Mouse (Mus musculus): ENCODE results near the gene Fyb. TPM values are rescaled to one million over a fixed set of nuclear protein-coding genes. Genes with fewer than 3 reads are reported as not detected.

Fyb gene
- polyA plus RNA-seq, 1 experiment from 2014 or later = 3.3 TPM

DNA sequence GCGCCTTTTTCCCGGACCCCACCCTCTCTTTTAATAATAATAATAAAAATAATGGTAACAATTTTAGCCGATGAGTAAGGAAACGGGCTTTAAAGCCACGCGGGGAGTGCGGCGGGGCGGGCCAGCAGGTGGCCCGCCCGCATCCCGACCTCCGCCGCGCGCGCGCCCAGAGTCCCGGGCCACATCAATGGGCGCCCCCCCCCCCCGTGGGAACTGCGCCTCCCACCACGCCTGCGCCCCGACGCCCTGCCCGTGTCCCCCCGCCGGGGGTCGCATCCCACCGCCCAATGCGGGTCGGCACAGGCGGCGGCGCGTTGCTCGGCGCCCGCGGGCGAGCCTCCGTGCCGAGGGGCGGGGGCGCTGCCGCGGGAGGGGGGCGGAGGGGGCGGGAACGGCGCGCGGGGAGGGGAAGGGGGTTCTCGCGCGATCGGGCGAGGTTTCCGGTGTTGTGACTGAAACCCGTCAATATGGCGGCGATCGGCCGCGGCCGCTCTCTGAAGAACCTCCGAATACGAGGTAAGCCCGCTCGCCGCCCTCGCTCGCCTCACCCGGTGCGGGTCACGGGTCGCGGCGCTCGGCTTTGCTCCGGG lies 185.4 kb downstream of the Fyb start, which contains the start of gene Rictor:
Gene Rictor, plus strand, starts transcription at position 444 of the 590 bp plus-strand sequence.
- WGBS = under 1% methylated on average over 80 of the region's 82 CpGs

DNA sequence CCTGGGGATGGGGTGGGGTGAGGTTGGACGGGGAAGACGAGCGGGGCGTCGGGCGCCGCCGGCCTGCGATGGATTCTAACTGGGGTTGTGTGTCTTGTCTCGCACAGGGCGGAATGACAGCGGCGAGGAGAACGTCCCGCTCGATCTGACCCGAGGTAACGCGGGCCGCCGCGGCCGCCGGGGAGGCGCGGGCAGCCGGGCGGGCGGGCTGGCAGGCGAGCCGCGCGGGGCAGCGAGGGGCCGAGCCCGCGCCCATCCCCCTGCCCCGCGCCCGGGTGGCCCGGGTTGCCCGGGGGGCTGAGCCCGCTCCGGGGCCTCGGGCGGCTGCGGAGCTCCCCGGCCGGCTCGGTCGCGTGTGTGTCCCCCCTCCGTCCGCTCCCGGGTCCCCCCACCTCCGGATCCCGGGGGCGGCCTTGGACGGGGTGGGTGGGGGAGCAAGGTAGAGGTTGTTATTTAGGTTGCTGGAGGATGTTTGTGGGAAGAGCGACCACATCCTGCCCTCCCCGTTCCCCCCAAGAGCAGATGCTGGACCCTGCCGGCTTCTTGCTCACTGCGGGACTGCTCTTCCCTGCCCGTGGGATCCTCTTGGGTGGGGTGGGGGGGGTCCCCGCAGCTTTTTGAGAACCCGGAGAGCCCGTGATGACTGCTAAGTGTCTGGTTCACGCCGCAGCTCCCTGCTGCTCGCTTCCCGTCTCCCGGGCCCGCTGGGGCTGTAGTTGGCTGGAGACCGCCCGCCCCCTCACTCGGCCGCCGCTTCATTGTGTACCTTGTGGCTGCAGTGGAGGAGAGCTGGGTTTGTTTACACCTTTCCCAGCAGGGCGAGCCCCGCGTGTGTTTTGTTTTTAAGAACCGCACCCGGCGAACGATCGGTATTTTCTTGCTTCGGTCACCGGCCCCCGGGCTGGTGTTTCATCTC lies 186.1 kb downstream of the Fyb start:
- peak; percentile 70 for DNase-seq (ENCODE audit: low spot score)
- H3K4me1 ChIP-seq = peaks cover 30% of the 10 kb centered on the region
- no peaks in the 10 kb centered on the region for H3K36me3 ChIP-seq (replicated peaks)
- under 1% methylated on average over 89 of the region's 89 CpGs for WGBS
- H3K4me3 ChIP-seq = peak overlapping the region; percentile 94
- H3K27me3 ChIP-seq (replicated peaks; ENCODE audit: low read depth, poor library complexity, severe bottlenecking) = peaks cover 10% of the 10 kb centered on the region
- no peaks in the 10 kb centered on the region for H3K9me3 ChIP-seq
- peak overlapping the region; percentile 96 for H3K27ac ChIP-seq (replicated peaks)

More for the DNA sequence above, 185.4 kb downstream of the Fyb start, which contains the start of gene Rictor:
- no peaks in the 10 kb centered on the region for H3K9me3 ChIP-seq
- H3K36me3 ChIP-seq (replicated peaks) = no peaks in the 10 kb centered on the region
- peaks cover 10% of the 10 kb centered on the region for H3K27me3 ChIP-seq (replicated peaks; ENCODE audit: low read depth, poor library complexity, severe bottlenecking)
- H3K4me3 ChIP-seq = peak within 1 kb of the TSS; percentile 94
- peak; percentile 93 for DNase-seq (ENCODE audit: low spot score)
- peak within 1 kb of the TSS; percentile 96 for H3K27ac ChIP-seq (replicated peaks)
- H3K4me1 ChIP-seq = peaks cover 24% of the 10 kb centered on the region

DNA sequence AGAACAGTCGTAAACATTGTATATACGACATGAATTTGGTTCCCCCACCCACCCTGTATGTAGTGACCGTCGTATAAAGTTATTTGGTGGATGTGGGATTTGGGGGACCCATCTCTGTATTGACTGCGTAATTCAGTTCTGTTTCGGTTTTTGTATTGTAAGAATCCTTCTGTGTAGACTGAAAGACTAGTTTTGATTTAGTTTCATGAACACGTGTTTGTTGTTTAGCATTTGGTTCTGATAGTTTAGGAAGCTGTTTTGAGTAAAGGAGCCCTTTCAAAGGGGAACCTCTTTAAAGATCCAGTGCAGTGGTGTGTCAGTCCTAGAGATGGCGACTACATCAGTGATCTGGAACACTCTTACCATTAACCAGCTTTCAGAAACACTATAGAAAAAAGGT lies 187.0 kb downstream of the Fyb start:
- Histone ChIP-seq H3K27me3 (replicated peaks; ENCODE audit: low read depth, poor library complexity, severe bottlenecking) (peaks cover 10% of the 10 kb centered on the region), H3K9me3 (no peaks in the 10 kb centered on the region), H3K36me3 (replicated peaks) (no peaks in the 10 kb centered on the region), H3K4me3 (peak overlapping the region; percentile 94), H3K27ac (replicated peaks) (peak overlapping the region; percentile 96; the same call in 1 of the 2 replicates), H3K4me1 (peaks cover 35% of the 10 kb centered on the region)
- WGBS = 18% methylated on average over 8 of the region's 8 CpGs
- no peak for DNase-seq (ENCODE audit: low spot score)

DNA sequence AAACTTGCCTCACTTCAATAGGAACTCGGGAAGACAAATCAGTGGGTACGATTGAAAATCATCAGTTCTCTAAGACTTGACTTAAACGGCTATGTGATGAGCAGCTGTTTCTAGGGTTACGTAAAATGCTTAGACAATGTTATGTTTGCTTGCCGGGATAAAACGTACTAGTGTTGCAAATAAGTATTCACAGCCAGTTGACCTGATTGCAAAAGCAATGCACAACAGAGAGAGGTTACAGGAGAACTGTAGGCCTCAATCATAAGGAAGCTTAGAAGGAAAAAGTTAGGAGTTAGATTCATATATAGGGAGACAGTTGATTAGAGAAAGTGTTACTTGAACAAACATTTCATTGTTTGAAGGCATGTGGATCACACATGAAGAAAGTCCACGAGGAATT lies 187.7 kb downstream of the Fyb start:
- Histone ChIP-seq H3K36me3 (replicated peaks) (no peaks in the 10 kb centered on the region), H3K4me1 (peaks cover 42% of the 10 kb centered on the region), H3K27me3 (replicated peaks; ENCODE audit: low read depth, poor library complexity, severe bottlenecking) (peaks cover 10% of the 10 kb centered on the region), H3K9me3 (no peaks in the 10 kb centered on the region), H3K4me3 (peak overlapping the region; percentile 94; the same call in 1 of the 2 replicates), H3K27ac (replicated peaks) (no peak overlapping the region)
- DNase-seq (ENCODE audit: low spot score) = no peak
- WGBS = 77% methylated on average over 7 of the region's 7 CpGs

DNA sequence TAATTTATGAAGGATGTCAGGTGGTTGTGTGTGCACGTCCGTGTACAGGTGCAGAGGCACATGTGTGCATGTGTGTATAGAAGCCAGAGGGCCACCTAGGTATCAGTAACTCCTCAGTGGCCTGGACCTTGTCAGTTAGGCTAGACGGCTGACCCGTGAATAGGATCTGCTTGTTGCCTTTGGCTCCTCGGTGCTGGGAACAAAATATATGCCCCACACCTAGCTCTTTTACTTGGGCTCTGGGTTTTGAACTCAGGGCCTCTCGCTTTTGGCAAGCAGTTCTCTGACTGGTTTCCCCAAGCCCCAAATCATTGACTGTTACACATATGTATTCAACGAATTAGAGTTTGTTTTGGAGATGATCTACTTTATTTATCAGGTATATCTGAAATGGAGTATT lies 188.6 kb downstream of the Fyb start:
- no peak overlapping the region for H3K4me3 ChIP-seq
- H3K9me3 ChIP-seq = no peaks in the 10 kb centered on the region
- H3K36me3 ChIP-seq (replicated peaks) = no peaks in the 10 kb centered on the region
- no peak overlapping the region for H3K27ac ChIP-seq (replicated peaks)
- H3K4me1 ChIP-seq = peaks cover 42% of the 10 kb centered on the region
- 79% methylated on average over 7 of the region's 7 CpGs for WGBS
- peaks cover 3% of the 10 kb centered on the region; the same call in 1 of the 2 replicates for H3K27me3 ChIP-seq (replicated peaks; ENCODE audit: low read depth, poor library complexity, severe bottlenecking)
- no peak for DNase-seq (ENCODE audit: low spot score)

Other genes starting within 250 kb of the Fyb start
- gene Dab2, start 223.1 kb upstream of the Fyb start, polyA plus RNA-seq (2016; fragmentation: Nextera tagmentation; extraction: Ambion mirVana) = 40.2 and 47.5 TPM in 2 replicates
- not detected in 2 replicates for gene C9, start 77.5 kb upstream of the Fyb start, polyA plus RNA-seq (2016; fragmentation: Nextera tagmentation; extraction: Ambion mirVana)
- gene Rictor, start 185.5 kb downstream of the Fyb start, polyA plus RNA-seq (2016; fragmentation: Nextera tagmentation; extraction: Ambion mirVana) = 35.4 and 35.8 TPM in 2 replicates

Data from embryonic facial prominence, embryonic 10.5 days (tissue).